Mouse (Mus musculus): ENCODE measurements at regions not wholly inside any gene's neighbourhood (a gene's known extent, or its start where the extent isn't known, plus 50 kb on each side); places are given as distances from the start of the nearest gene placed in this dataset.

- no peak for DNase-seq (ENCODE audit: low spot score in 2 of 2)
Measured at GRCm38 (mm10) chr5:112166410-112167175, 85.7 kb downstream of the Cryba4 start.

DNA sequence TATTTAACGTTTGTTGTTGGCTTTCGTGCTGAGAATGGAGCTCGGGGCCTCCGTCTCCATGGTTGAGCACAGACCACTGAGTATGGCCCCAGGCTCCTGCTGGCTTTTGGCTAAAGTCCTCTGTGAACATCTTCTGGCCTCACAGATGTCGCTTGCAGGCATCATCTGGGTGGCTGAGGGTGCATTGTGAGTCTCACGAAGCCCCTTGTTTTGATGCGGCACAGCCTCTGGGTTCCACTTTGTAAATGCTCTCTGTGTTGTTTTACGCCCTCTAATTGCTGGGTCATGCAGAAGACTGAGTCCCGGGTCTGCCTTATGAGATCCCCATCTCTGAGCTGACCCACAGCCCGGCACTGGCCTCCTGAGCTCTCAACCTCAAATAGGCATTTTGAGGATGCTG is 84.5 kb downstream of the Cryba4 start:
- DNase-seq (ENCODE audit: low spot score in 2 of 2): no peak

- no peak for DNase-seq (ENCODE audit: low spot score in 2 of 2)
Measured at GRCm38 (mm10) chr5:112171325-112171724, 81.0 kb downstream of the Cryba4 start.

GRCm38 (mm10) chr5:112179213-112180057 is 72.9 kb downstream of the Cryba4 start:
- DNase-seq (ENCODE audit: low spot score in 2 of 2): peak; percentile 22 to 27

DNA sequence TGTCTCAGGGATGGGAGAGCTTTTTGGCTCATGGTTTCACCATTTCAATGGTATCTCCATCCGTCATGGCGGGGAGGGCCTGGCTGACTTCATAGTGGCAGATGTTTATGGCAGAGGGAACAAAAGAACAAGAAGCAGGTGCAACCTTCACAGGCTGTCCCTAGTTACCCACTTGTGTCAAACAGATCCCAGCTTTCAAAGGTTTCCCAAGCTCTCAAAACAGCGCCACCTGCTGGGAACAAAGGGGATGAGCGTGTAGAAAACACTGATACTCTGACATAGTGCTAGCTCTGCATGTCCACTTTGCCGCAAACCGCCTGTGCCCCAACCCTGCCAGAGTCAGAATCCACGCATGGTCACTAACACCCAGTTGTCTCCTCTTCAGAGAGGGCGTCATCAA is 69.5 kb downstream of the Cryba4 start:
- DNase-seq (ENCODE audit: low spot score in 2 of 2): peak; percentile 41 to 48

DNA sequence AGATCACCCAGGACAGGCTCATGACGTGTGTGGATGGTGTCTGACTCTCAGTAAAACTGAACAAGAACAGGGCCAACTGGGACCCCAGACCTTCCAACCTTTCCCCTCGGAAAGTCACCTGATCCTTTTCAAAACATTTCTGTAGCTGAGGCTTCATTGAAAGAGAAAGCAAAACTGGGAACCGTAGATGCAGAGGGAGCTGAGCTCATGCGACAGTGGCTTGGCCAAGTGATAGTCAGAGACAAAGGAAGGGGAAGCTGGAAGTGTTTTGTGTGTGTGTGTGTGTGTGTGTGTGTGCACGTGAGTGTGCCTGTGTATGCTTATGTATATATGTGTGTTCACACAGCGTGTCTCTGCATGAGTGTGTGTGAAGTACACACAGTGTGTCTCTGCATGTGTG is 56.7 kb downstream of the Cryba4 start:
- no peak for DNase-seq (ENCODE audit: low spot score in 2 of 2)

All from layer of hippocampus, postnatal 14 days (tissue).